Mouse (Mus musculus) adrenal gland, postnatal 25 days (tissue): ENCODE results near the gene Ephx4. TPM values are rescaled to one million over a fixed set of nuclear protein-coding genes. Genes with fewer than 3 reads are reported as not detected.

Experiments
- DNase-seq: peaks from one replicate; pipeline ENCODE4 v3.0.0; 2021; ENCODE audit warnings: mixed read lengths
- total RNA-seq: library from RNA; stranded (reverse); gene quantifications from 2 replicates; pipeline ENCODE4 v1.2.3, GENCODE M21; 2021

The Ephx4 gene
- total RNA-seq, 1 experiment from 2014 or later = 1.3 TPM

DNA sequence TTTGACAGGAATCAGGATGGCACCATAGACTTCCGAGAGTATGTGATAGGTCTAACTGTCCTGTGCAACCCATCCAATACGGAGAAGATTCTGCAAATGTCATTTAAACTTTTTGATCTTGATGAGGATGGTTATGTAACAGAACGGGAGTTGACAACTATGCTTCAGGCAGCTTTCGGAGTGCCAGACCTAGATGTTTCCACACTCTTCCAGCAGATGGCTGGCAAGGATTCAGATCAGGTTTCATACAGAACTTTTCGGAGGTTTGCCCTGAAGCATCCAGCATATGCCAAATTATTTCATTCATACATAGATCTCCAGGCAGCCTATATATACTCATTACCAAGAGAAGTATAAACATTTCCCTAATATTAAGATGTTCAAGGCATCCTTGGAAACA lies 31.5 kb downstream of the Ephx4 start:
- no peak for DNase-seq

- no peak for DNase-seq
These were observed 33.6 kb downstream of the Ephx4 start for GRCm38 (mm10) chr5:107436185-107436584.

- no peak for DNase-seq
These were observed 34.2 kb downstream of the Ephx4 start for GRCm38 (mm10) chr5:107436587-107437209.

DNA sequence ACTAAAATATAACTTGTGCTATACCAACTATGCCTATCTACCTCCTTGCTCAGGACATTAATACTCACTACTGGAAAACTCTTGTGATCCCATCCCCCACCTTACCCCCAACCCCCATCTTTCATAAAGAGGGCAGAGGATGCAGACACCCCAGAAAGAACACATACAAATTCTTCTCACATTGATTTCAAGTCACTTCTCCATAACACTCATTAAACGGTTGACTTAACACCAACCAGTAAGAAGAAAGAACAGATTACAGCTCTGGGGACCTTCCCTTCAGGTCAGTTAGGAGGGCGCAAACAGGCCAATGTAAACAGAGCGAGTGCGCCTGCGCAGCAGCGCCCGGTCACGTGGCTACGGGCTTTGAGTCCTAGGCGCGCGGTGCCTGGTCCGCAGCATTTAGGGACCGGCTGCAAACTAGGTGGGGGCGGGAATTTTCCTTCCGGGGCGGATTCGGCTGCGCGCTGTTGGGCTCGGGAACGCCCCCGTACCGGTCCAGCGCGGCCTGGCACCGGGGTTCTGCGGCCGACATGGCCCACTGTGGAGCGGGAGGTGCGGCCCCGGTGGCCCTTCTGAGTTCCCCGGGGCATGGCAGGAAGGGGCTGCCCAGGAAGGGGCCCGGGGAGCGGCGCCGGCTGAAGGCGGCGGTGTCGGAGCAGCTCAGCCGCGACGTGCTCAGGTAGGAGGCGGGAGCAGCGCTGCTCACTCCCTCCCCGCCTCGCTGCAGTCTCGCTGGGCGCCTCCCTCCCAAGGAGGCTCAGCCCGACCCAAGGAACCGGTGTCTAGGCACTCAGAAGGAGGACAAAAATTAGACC lies 35.1 kb downstream of the Ephx4 start, which contains the start of gene Btbd8:
Btbd8 (plus strand) TSS at position 534 of the 818 bp plus-strand sequence.
- peak; percentile 94 for DNase-seq

DNA sequence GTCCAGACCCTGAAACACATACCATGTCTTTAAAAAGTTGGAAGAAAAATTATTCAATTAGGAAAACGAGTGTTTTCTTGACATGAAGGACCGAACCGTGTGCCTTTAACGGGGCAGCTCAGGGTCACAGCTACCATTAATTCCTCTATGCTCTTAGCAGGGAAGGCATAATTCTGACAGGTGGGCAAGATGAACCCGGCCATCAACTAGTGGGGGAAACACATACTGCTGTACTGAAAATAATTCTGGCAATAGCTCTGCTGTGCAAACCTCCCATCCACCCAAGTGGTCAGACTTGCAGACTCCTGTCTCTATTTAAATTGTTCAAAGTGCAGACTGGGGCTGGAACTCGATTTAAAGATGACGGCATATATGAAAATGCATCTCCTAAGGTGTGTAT lies 35.8 kb downstream of the Ephx4 start:
- DNase-seq = no peak

- DNase-seq = no peak
These were observed 39.3 kb downstream of the Ephx4 start for GRCm38 (mm10) chr5:107441881-107442280.

DNA sequence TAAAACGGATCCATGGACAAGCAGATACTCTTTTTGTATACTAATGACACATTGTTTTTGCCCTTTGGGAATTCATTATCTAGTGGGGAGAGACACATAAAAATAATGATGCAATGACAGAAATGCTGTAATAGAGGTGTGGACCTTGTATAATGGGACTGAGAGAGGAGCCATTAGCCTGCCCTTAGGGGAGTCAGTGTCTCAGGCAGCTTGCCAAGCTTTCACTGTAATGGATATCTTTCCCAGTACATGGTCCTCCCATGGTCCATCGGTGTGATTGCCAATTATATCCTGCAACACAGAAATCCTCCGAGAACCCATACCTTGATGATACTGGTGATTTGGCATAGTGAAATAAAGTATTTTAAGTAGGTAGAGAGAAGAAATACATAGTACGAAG lies 41.7 kb downstream of the Ephx4 start:
- no peak for DNase-seq

DNA sequence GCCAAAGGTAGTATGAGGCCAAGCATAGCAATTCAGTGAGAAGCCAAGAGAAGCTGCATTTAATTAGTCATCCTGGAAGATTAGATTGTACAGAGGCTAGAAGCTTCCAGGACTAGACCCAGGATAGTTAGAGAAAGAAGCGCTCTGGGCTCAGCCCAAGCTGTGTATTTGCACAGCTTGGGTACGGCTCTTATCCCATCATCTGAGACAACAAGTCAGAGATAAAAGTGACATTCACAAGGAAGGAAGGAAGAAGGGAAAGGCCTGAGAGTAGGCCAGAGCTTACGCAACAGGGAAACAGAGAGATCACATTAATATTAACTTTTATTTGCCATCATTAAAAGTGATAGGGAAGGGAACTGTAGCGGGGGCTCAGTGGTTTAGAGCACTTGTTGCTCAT lies 45.4 kb downstream of the Ephx4 start:
- DNase-seq = no peak

GRCm38 (mm10) chr5:107448784-107449183 lies 46.2 kb downstream of the Ephx4 start:
- no peak for DNase-seq

GRCm38 (mm10) chr5:107449620-107450019 lies 47.1 kb downstream of the Ephx4 start:
- DNase-seq = no peak

DNA sequence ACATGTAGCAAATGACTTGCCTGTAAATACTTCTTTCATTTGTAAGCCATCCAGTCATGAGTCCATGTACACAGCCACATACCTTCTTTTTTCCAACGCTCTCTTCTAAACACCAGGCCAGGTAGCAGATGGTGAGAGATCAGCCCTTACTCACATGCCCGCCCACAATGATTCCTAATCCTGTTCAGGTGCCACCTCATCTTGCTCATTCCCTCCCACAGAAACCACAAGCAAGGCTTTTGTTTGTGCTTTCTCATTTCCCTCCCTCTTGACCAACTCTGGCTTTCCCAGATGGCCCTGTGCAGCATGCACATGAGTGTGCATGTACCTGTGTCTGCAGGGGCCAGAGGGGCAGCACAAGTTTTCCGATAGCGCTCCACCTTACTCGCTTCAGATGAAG lies 47.8 kb downstream of the Ephx4 start:
- DNase-seq = no peak

DNA sequence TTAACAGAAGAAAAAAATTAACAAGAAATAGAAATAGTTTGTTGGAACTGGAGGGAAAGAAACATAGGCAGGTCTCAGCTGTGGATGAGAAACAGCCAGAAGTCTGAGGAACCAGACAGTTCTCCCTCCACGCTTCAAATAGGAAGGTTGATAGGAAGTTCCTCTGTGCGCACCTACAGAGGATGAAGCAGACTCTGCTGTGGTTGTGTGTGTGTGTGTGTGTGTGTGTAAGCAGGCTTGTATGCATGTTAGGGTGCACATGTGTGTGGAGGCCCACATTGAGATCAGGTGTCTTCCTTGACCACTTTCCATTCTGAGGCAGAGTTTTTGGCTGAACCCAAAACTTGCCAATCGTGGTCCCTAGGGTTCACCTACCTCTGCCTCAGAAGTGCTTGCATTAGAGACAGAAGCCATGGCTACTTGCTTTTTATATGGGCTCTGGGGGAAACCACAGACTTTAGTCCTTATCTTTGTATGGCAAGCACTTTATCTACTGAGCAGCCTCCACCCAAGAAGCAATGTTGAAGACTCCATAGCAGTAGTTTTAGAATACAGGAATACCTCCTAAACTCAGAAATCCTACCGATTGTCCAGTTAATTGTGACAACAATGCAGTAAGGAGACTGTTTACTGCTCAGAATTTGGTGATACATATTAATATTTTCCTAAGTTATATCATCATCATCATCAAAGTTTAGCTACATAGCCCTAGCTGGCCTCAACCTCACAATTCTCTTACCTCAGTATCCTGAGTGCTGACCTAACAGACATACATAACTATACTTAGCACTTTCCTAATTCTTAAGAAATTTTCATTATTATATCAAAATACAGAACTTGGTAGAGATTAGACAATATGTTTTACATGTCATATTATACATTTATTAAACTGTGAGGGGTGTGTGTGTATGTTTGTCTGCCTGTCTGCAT lies 59.9 kb downstream of the Ephx4 start:
- DNase-seq = no peak

- no peak for DNase-seq
These were observed 64.0 kb downstream of the Ephx4 start for GRCm38 (mm10) chr5:107466501-107466900.

GRCm38 (mm10) chr5:107467098-107467497 lies 64.6 kb downstream of the Ephx4 start:
- DNase-seq = no peak

- DNase-seq = peak; percentile 6
These were observed 68.2 kb downstream of the Ephx4 start for GRCm38 (mm10) chr5:107470600-107471329.

Other genes with a start within 250 kb of the Ephx4 start
- 192 and 326 TPM in 2 replicates for gene Tgfbr3, start 113.1 kb upstream of the Ephx4 start, total RNA-seq
- gene Brdt, start 71.6 kb upstream of the Ephx4 start, total RNA-seq = 3.3 and 3.5 TPM in 2 replicates
- not detected in 2 replicates for gene Lpcat2b, start 28.8 kb downstream of the Ephx4 start, total RNA-seq
- 6.6 and 11.1 TPM in 2 replicates for gene Btbd8, start 35.3 kb downstream of the Ephx4 start, total RNA-seq
- not detected in 2 replicates for gene Gm42669, start 104.9 kb downstream of the Ephx4 start, total RNA-seq
- gene 1700028K03Rik, start 132.0 kb downstream of the Ephx4 start, total RNA-seq = 0.06 TPM in 1 of 2 replicates, not detected in the other
- 15.6 and 26.2 TPM in 2 replicates for gene Rpap2, start 194.6 kb downstream of the Ephx4 start, total RNA-seq
- gene Glmn, start 195.2 kb downstream of the Ephx4 start, total RNA-seq = 9.8 and 12.3 TPM in 2 replicates